Mouse (Mus musculus): ENCODE data around the gene Spred1. TPM values are rescaled to one million over a fixed set of nuclear protein-coding genes. Genes with fewer than 3 reads are reported as not detected.

The Spred1 gene
- total and polyA plus RNA-seq, 2 experiments from 2014 or later, result 15.3 to 50.0 TPM

GRCm38 (mm10) chr2:117210416-117211085, 89.4 kb downstream of the Spred1 start:
- ATAC-seq, result peak; percentile 94
- WGBS, result 7% methylated on average over 6 of the region's 6 CpGs
- Histone ChIP-seq H3K4me3 (ENCODE audit: low read length) (no peak overlapping the region), H3K4me2 (ENCODE audit: low read depth, low read length) (peak overlapping the region; percentile 39), H3K36me3 (ENCODE audit: insufficient read depth, low read length) (no peaks in the 10 kb centered on the region), H3K4me1 (ENCODE audit: insufficient read depth, low read length) (no peaks in the 10 kb centered on the region), H3K27me3 (ENCODE audit: insufficient read depth, low read length) (no peaks in the 10 kb centered on the region), H3K9ac (replicated peaks; ENCODE audit: low read length) (no peak overlapping the region), H3K27ac (no peak overlapping the region; the same call in 1 of the 2 replicates), H3K9me3 (ENCODE audit: low read length) (no peaks in the 10 kb centered on the region)
- peak; percentile 71 for DNase-seq (ENCODE audit: low spot score)
- no peak for TF ChIP-seq CTCF (IDR thresholded peaks at IDR 0.05; ENCODE audit: low read depth)

GRCm38 (mm10) chr2:117216152-117216551, 95.0 kb downstream of the Spred1 start:
- no peak overlapping the region for H3K27ac ChIP-seq
- 64% methylated on average over 2 of the region's 2 CpGs for WGBS
- peak; percentile 38 for TF ChIP-seq CTCF (IDR thresholded peaks at IDR 0.05; ENCODE audit: low read depth)
- DNase-seq (ENCODE audit: low spot score), result no peak
- no peaks in the 10 kb centered on the region for H3K36me3 ChIP-seq (ENCODE audit: insufficient read depth, low read length)
- no peaks in the 10 kb centered on the region for H3K9me3 ChIP-seq (ENCODE audit: low read length)
- H3K4me2 ChIP-seq (ENCODE audit: low read depth, low read length), result no peak overlapping the region
- no peaks in the 10 kb centered on the region for H3K27me3 ChIP-seq (ENCODE audit: insufficient read depth, low read length)
- H3K4me1 ChIP-seq (ENCODE audit: insufficient read depth, low read length), result no peaks in the 10 kb centered on the region
- no peak overlapping the region for H3K9ac ChIP-seq (replicated peaks; ENCODE audit: low read length)
- no peak overlapping the region for H3K4me3 ChIP-seq (ENCODE audit: low read length)
- ATAC-seq, result no peak

GRCm38 (mm10) chr2:117217695-117218216, 96.6 kb downstream of the Spred1 start:
- Histone ChIP-seq H3K27me3 (ENCODE audit: insufficient read depth, low read length) (no peaks in the 10 kb centered on the region), H3K4me2 (ENCODE audit: low read depth, low read length) (peak overlapping the region; percentile 16; the same call in 1 of the 2 replicates), H3K36me3 (ENCODE audit: insufficient read depth, low read length) (no peaks in the 10 kb centered on the region), H3K9me3 (ENCODE audit: low read length) (no peaks in the 10 kb centered on the region), H3K4me3 (ENCODE audit: low read length) (no peak overlapping the region), H3K4me1 (ENCODE audit: insufficient read depth, low read length) (no peaks in the 10 kb centered on the region), H3K27ac (no peak overlapping the region), H3K9ac (replicated peaks; ENCODE audit: low read length) (no peak overlapping the region)
- no peak for DNase-seq (ENCODE audit: low spot score)
- 8% methylated on average over 13 of the region's 15 CpGs for WGBS
- ATAC-seq, result no peak
- TF ChIP-seq CTCF (IDR thresholded peaks at IDR 0.05; ENCODE audit: low read depth), result no peak

- H3K27me3 ChIP-seq (ENCODE audit: insufficient read depth, low read length), result no peaks in the 10 kb centered on the region
- no peak overlapping the region for H3K27ac ChIP-seq
- ATAC-seq (no peak), DNase-seq (ENCODE audit: low spot score) (no peak)
- H3K4me1 ChIP-seq (ENCODE audit: insufficient read depth, low read length), result no peaks in the 10 kb centered on the region
- no peak for TF ChIP-seq CTCF (IDR thresholded peaks at IDR 0.05; ENCODE audit: low read depth)
- H3K4me2 ChIP-seq (ENCODE audit: low read depth, low read length), result no peak overlapping the region
- 96% methylated on average over 4 of the region's 4 CpGs for WGBS
- no peaks in the 10 kb centered on the region for H3K36me3 ChIP-seq (ENCODE audit: insufficient read depth, low read length)
- H3K9me3 ChIP-seq (ENCODE audit: low read length), result no peaks in the 10 kb centered on the region
- no peak overlapping the region for H3K9ac ChIP-seq (replicated peaks; ENCODE audit: low read length)
- no peak overlapping the region for H3K4me3 ChIP-seq (ENCODE audit: low read length)
Observed at GRCm38 (mm10) chr2:117219536-117219935, 98.4 kb downstream of the Spred1 start.

- no peak for TF ChIP-seq CTCF (IDR thresholded peaks at IDR 0.05; ENCODE audit: low read depth)
- Histone ChIP-seq H3K27ac (no peak overlapping the region), H3K9me3 (ENCODE audit: low read length) (no peaks in the 10 kb centered on the region), H3K4me1 (ENCODE audit: insufficient read depth, low read length) (no peaks in the 10 kb centered on the region), H3K27me3 (ENCODE audit: insufficient read depth, low read length) (no peaks in the 10 kb centered on the region), H3K4me2 (ENCODE audit: low read depth, low read length) (no peak overlapping the region), H3K9ac (replicated peaks; ENCODE audit: low read length) (no peak overlapping the region), H3K4me3 (ENCODE audit: low read length) (no peak overlapping the region), H3K36me3 (ENCODE audit: insufficient read depth, low read length) (no peaks in the 10 kb centered on the region)
- no peak for ATAC-seq
- WGBS, result 86% methylated on average over 9 of the region's 9 CpGs
- no peak for DNase-seq (ENCODE audit: low spot score)
Observed at GRCm38 (mm10) chr2:117222651-117223050, 101.5 kb downstream of the Spred1 start.

- Histone ChIP-seq H3K4me1 (ENCODE audit: insufficient read depth, low read length) (no peaks in the 10 kb centered on the region), H3K4me3 (ENCODE audit: low read length) (no peak overlapping the region), H3K4me2 (ENCODE audit: low read depth, low read length) (no peak overlapping the region), H3K9ac (replicated peaks; ENCODE audit: low read length) (no peak overlapping the region), H3K27me3 (ENCODE audit: insufficient read depth, low read length) (no peaks in the 10 kb centered on the region), H3K36me3 (ENCODE audit: insufficient read depth, low read length) (no peaks in the 10 kb centered on the region), H3K27ac (no peak overlapping the region), H3K9me3 (ENCODE audit: low read length) (no peaks in the 10 kb centered on the region)
- TF ChIP-seq CTCF (IDR thresholded peaks at IDR 0.05; ENCODE audit: low read depth), result no peak
- ATAC-seq (peak; percentile 70), DNase-seq (ENCODE audit: low spot score) (peak; percentile 39)
- WGBS, result 23% methylated on average over 11 of the region's 11 CpGs
Observed at GRCm38 (mm10) chr2:117228601-117229125, 107.5 kb downstream of the Spred1 start.

- 69% methylated on average over 7 of the region's 7 CpGs for WGBS
Observed at GRCm38 (mm10) chr2:117230261-117230660, 109.1 kb downstream of the Spred1 start.

More at GRCm38 (mm10) chr2:117230261-117230660, 109.1 kb downstream of the Spred1 start:
- Histone ChIP-seq H3K27ac (no peak overlapping the region), H3K36me3 (ENCODE audit: insufficient read depth, low read length) (no peaks in the 10 kb centered on the region), H3K27me3 (ENCODE audit: insufficient read depth, low read length) (no peaks in the 10 kb centered on the region), H3K4me1 (ENCODE audit: insufficient read depth, low read length) (no peaks in the 10 kb centered on the region), H3K4me2 (ENCODE audit: low read depth, low read length) (no peak overlapping the region), H3K4me3 (ENCODE audit: low read length) (no peak overlapping the region), H3K9me3 (ENCODE audit: low read length) (no peaks in the 10 kb centered on the region), H3K9ac (replicated peaks; ENCODE audit: low read length) (no peak overlapping the region)
- TF ChIP-seq CTCF (IDR thresholded peaks at IDR 0.05; ENCODE audit: low read depth), result no peak
- ATAC-seq, result no peak
- no peak for DNase-seq (ENCODE audit: low spot score)

All from hindbrain, postnatal 0 days (tissue).